Mouse (Mus musculus) olfactory bulb, adult 2 months (tissue): Measurements from ENCODE around the gene Dppa5a. TPM values are rescaled to one million over a fixed set of nuclear protein-coding genes. Genes with fewer than 3 reads are reported as not detected.
A peak's percentile ranks its signal among the peaks of the same experiment; 100 is the strongest.

Source experiments
- H3K27ac ChIP-seq: fragments of 200-500 bp; 2 replicates; pipeline ENCODE4 v1.5.1; 2012; ENCODE audit warnings: low read depth, low read length; ENCODE audit not compliant: insufficient read depth
- H3K4me1 ChIP-seq: fragments of 200-500 bp; 2 replicates; pipeline ENCODE4 v1.6.1; 2012; ENCODE audit warnings: low read length; ENCODE audit not compliant: control insufficient read depth, insufficient read depth
- H3K4me3 ChIP-seq: fragments of 200-500 bp; 2 replicates; pipeline ENCODE4 v1.5.1; 2012; ENCODE audit warnings: mild to moderate bottlenecking, low read depth, low read length, moderate library complexity; ENCODE audit not compliant: insufficient read depth
- CTCF ChIP-seq: fragments of 200-500 bp; IDR thresholded peaks from 2 replicates; pipeline ENCODE4 v1.5.1; 2012; ENCODE audit warnings: low read depth, mild to moderate bottlenecking, low read length, moderate library complexity; ENCODE audit not compliant: insufficient read depth
- POLR2A ChIP-seq: fragments of 200-500 bp; IDR thresholded peaks from 2 replicates; pipeline ENCODE4 v1.6.1; 2012; ENCODE audit warnings: mild to moderate bottlenecking, low read depth, low read length, moderate library complexity; ENCODE audit not compliant: insufficient read depth
- WGBS: fragments of 180-500 bp; shearing (Covaris S2); methylation state at CpG from one replicate; pipeline ENCODE4 v1.1.7; 2018; 5-methylcytosine and 5-hydroxymethylcytosine counted together
- polyA plus RNA-seq: library from polyadenylated mRNA; stranded (reverse); fragments of >200 nt; gene quantifications from 2 replicates; pipeline ENCODE4 v1.2.4, GENCODE M21; 2012; ENCODE audit warnings: low replicate concordance; ENCODE audit not compliant: missing spikeins, insufficient read depth, insufficient read length

Dppa5a gene
- polyA plus RNA-seq, 1 experiment, result not detected

- WGBS, result 90% methylated on average over 7 of the region's 7 CpGs
- Histone ChIP-seq H3K27ac (no peak overlapping the region), H3K4me3 (no peak overlapping the region), H3K4me1 (no peaks in the 10 kb centered on the region)
- TF ChIP-seq POLR2A (no peak), CTCF (no peak)
Observed at GRCm38 (mm10) chr9:78386947-78387346, 19.0 kb upstream of the Dppa5a start.

- WGBS, result 56% methylated on average over 3 of the region's 3 CpGs
- TF ChIP-seq POLR2A (no peak), CTCF (no peak)
- H3K27ac ChIP-seq, result no peak overlapping the region
- no peaks in the 10 kb centered on the region for H3K4me1 ChIP-seq
- no peak overlapping the region for H3K4me3 ChIP-seq
Observed at GRCm38 (mm10) chr9:78385893-78386292, 17.9 kb upstream of the Dppa5a start.

- H3K27ac ChIP-seq, result no peak within 1 kb of the TSS
- peak within 1 kb of the TSS; percentile 23; the same call in 1 of the 2 replicates for H3K4me3 ChIP-seq
- no peak for TF ChIP-seq CTCF
- no peak for TF ChIP-seq POLR2A
- WGBS, result 4% methylated on average over 23 of the region's 23 CpGs
- no peaks in the 10 kb centered on the region for H3K4me1 ChIP-seq
Observed at GRCm38 (mm10) chr9:78378113-78378785, 10.3 kb upstream of the Dppa5a start, which contains the start of gene Ooep. Ooep (minus strand) TSS chr9:78378725.

- TF ChIP-seq CTCF (no peak), POLR2A (no peak)
- WGBS, result 45% methylated on average over 8 of the region's 8 CpGs
- Histone ChIP-seq H3K4me1 (no peaks in the 10 kb centered on the region), H3K4me3 (no peak overlapping the region), H3K27ac (no peak overlapping the region)
Observed at GRCm38 (mm10) chr9:78377546-78377945, 9.6 kb upstream of the Dppa5a start.

- H3K4me1 ChIP-seq, result no peaks in the 10 kb centered on the region
- no peak for TF ChIP-seq POLR2A
- no peak for TF ChIP-seq CTCF
- 96% methylated on average over 4 of the region's 4 CpGs for WGBS
- no peak overlapping the region for H3K4me3 ChIP-seq
- no peak overlapping the region for H3K27ac ChIP-seq
Observed at GRCm38 (mm10) chr9:78375486-78375885, 7.5 kb upstream of the Dppa5a start.

GRCm38 (mm10) chr9:78374885-78375389 lies 7.0 kb upstream of the Dppa5a start:
- Histone ChIP-seq H3K27ac (no peak overlapping the region), H3K4me1 (no peaks in the 10 kb centered on the region), H3K4me3 (no peak overlapping the region)
- WGBS, result 84% methylated on average over 1 of the region's 1 CpGs
- no peak for TF ChIP-seq POLR2A
- TF ChIP-seq CTCF, result no peak

GRCm38 (mm10) chr9:78374397-78374796 lies 6.4 kb upstream of the Dppa5a start:
- Histone ChIP-seq H3K4me3 (no peak overlapping the region), H3K27ac (no peak overlapping the region), H3K4me1 (no peaks in the 10 kb centered on the region)
- 61% methylated on average over 5 of the region's 5 CpGs for WGBS
- TF ChIP-seq CTCF (no peak), POLR2A (no peak)

- no peak overlapping the region for H3K4me3 ChIP-seq
- no peak overlapping the region for H3K27ac ChIP-seq
- WGBS, result 81% methylated on average over 10 of the region's 10 CpGs
- H3K4me1 ChIP-seq, result no peaks in the 10 kb centered on the region
- no peak for TF ChIP-seq POLR2A
- no peak for TF ChIP-seq CTCF
Observed at GRCm38 (mm10) chr9:78372827-78373504, 5.0 kb upstream of the Dppa5a start.

GRCm38 (mm10) chr9:78371441-78371840 lies 3.5 kb upstream of the Dppa5a start:
- TF ChIP-seq CTCF (no peak), POLR2A (no peak)

More at GRCm38 (mm10) chr9:78371441-78371840, 3.5 kb upstream of the Dppa5a start:
- 99% methylated on average over 3 of the region's 3 CpGs for WGBS
- H3K27ac ChIP-seq, result no peak overlapping the region
- H3K4me1 ChIP-seq, result no peaks in the 10 kb centered on the region
- no peak overlapping the region for H3K4me3 ChIP-seq
